Mouse (Mus musculus) cerebellum, adult 18-20 months (tissue): ENCODE measurements around the gene Tctex1d1.

Source experiments
- DNase-seq, 2 experiments: peaks; one replicate each; pipeline ENCODE4 v3.0.0; 2021

The Tctex1d1 gene

GRCm38 (mm10) chr4:102978440-102978839 is at the start of gene Tctex1d1:
Gene Tctex1d1 (plus strand): TSS chr4:102978606.
- peak; percentile 9 to 16 for DNase-seq

GRCm38 (mm10) chr4:102929491-102929890 is 48.9 kb upstream of the Tctex1d1 start:
- DNase-seq: peak in 1 of 2 experiments; percentile 14

- no peak for DNase-seq
Observed at GRCm38 (mm10) chr4:102930679-102931078, 47.7 kb upstream of the Tctex1d1 start.

- no peak for DNase-seq
Observed at GRCm38 (mm10) chr4:102940266-102940665, 38.1 kb upstream of the Tctex1d1 start.

- DNase-seq: no peak
Observed at GRCm38 (mm10) chr4:102940738-102941137, 37.7 kb upstream of the Tctex1d1 start.

- DNase-seq: no peak
Observed at GRCm38 (mm10) chr4:102944325-102944724, 34.1 kb upstream of the Tctex1d1 start.

- DNase-seq: no peak
Observed at GRCm38 (mm10) chr4:102952476-102952875, 25.9 kb upstream of the Tctex1d1 start.

- no peak for DNase-seq
Observed at GRCm38 (mm10) chr4:102955294-102955956, 23.0 kb upstream of the Tctex1d1 start.

GRCm38 (mm10) chr4:102959409-102959808 is 19.0 kb upstream of the Tctex1d1 start:
- no peak for DNase-seq

GRCm38 (mm10) chr4:102964174-102964573 is 14.2 kb upstream of the Tctex1d1 start:
- no peak for DNase-seq

- DNase-seq: no peak
Observed at GRCm38 (mm10) chr4:102967811-102968210, 10.6 kb upstream of the Tctex1d1 start.

GRCm38 (mm10) chr4:102969599-102969998 is 8.8 kb upstream of the Tctex1d1 start:
- DNase-seq: no peak

- DNase-seq: no peak
Observed at GRCm38 (mm10) chr4:102971159-102971558, 7.2 kb upstream of the Tctex1d1 start.

GRCm38 (mm10) chr4:102972071-102972470 is 6.3 kb upstream of the Tctex1d1 start:
- DNase-seq: no peak

GRCm38 (mm10) chr4:102974172-102974571 is 4.2 kb upstream of the Tctex1d1 start:
- DNase-seq: no peak

GRCm38 (mm10) chr4:102976290-102977275 is 1.8 kb upstream of the Tctex1d1 start:
- no peak for DNase-seq

- DNase-seq: no peak
Observed at GRCm38 (mm10) chr4:102977778-102978321, 556 bp upstream of the Tctex1d1 start.

- DNase-seq: no peak
Observed at GRCm38 (mm10) chr4:102979385-102979784, 979 bp downstream of the Tctex1d1 start.

GRCm38 (mm10) chr4:102981709-102982108 is 3.3 kb downstream of the Tctex1d1 start:
- DNase-seq: no peak

GRCm38 (mm10) chr4:102986173-102986572 is 7.8 kb downstream of the Tctex1d1 start:
- DNase-seq: no peak

- DNase-seq: peak; percentile 63 to 64
Observed at GRCm38 (mm10) chr4:102986917-102987316, 8.5 kb downstream of the Tctex1d1 start.

GRCm38 (mm10) chr4:102987325-102987724 is 8.9 kb downstream of the Tctex1d1 start:
- DNase-seq: no peak

- DNase-seq: no peak
Observed at GRCm38 (mm10) chr4:102987756-102988155, 9.3 kb downstream of the Tctex1d1 start.

- no peak for DNase-seq
Observed at GRCm38 (mm10) chr4:102988526-102988925, 10.1 kb downstream of the Tctex1d1 start.
